Mouse (Mus musculus) hindbrain, embryonic 11.5 days (tissue): ENCODE data around the gene Olfr1373. TPM values are rescaled to one million over a fixed set of nuclear protein-coding genes. Genes with fewer than 3 reads are reported as not detected.

Experiments
- ATAC-seq: fragments of 200-750 bp; cut with Nextera tagmentation; 2 replicates; pipeline ENCODE4 v1.8.0; 2017; ENCODE audit warnings: mild to moderate bottlenecking, moderate TSS enrichment, moderate library complexity; ENCODE audit not compliant: low FRiP score
- DNase-seq: peaks from one replicate; pipeline ENCODE4 v3.0.0-alpha.2; 2015; ENCODE audit warnings: low spot score
- H3K27ac ChIP-seq: fragments of 300-500 bp; sonication (generic); 2 replicates; pipeline ENCODE4 v1.5.1; 2014; ENCODE audit warnings: mild to moderate bottlenecking, low read depth, low read length
- H3K27me3 ChIP-seq: fragments of 300-500 bp; sonication (generic); 2 replicates; pipeline ENCODE4 v1.6.1; 2014; ENCODE audit warnings: mild to moderate bottlenecking, low read length, moderate library complexity, mixed read lengths; ENCODE audit not compliant: control insufficient read depth, insufficient read depth
- H3K36me3 ChIP-seq: fragments of 300-500 bp; sonication (generic); 2 replicates; pipeline ENCODE4 v1.6.1; 2014; ENCODE audit warnings: mild to moderate bottlenecking, low read length, moderate library complexity, mixed read lengths; ENCODE audit not compliant: control insufficient read depth, insufficient read depth
- H3K4me1 ChIP-seq: fragments of 300-500 bp; sonication (generic); replicated peaks from 2 replicates; pipeline ENCODE4 v1.6.1; 2014; ENCODE audit warnings: low read length, mixed read lengths; ENCODE audit not compliant: control insufficient read depth, insufficient read depth
- H3K4me2 ChIP-seq: fragments of 300-500 bp; sonication (generic); replicated peaks from 2 replicates; pipeline ENCODE4 v1.6.1; 2014; ENCODE audit warnings: mild to moderate bottlenecking, low read depth, low read length
- H3K4me3 ChIP-seq: fragments of 300-500 bp; sonication (generic); 2 replicates; pipeline ENCODE4 v1.5.1; 2014; ENCODE audit warnings: low read depth, low read length
- H3K9ac ChIP-seq: fragments of 300-500 bp; sonication (generic); 2 replicates; pipeline ENCODE4 v1.6.1; 2014; ENCODE audit warnings: low read depth, low read length
- H3K9me3 ChIP-seq: fragments of 300-500 bp; sonication (generic); 2 replicates; pipeline ENCODE4 v1.6.1; 2016; ENCODE audit warnings: low read length; ENCODE audit not compliant: control insufficient read depth
- WGBS: fragments of 180-500 bp; shearing (Covaris S2); extraction: QIAGEN DNeasy Blood & Tissue Kit; methylation state at CpG from one replicate; pipeline ENCODE4 v1.1.7; 2014; 5-methylcytosine and 5-hydroxymethylcytosine counted together
- polyA plus RNA-seq: library from polyadenylated mRNA; unstranded; fragments of >200 nt; fragmentation: Nextera tagmentation; extraction: Ambion mirVana; gene quantifications from 2 replicates; pipeline ENCODE4 v1.2.1, GENCODE M21; 2014

Gene Olfr1373
- polyA plus RNA-seq, 1 experiment from 2014 or later: not detected

GRCm38 (mm10) chr11:52099771-52100219 is 45.5 kb downstream of the Olfr1373 start:
- Histone ChIP-seq H3K9me3 (no peaks in the 10 kb centered on the region), H3K4me1 (peaks cover 4% of the 10 kb centered on the region), H3K27ac (no peak overlapping the region), H3K36me3 (no peaks in the 10 kb centered on the region), H3K27me3 (no peaks in the 10 kb centered on the region), H3K4me3 (peak overlapping the region; percentile 81), H3K4me2 (peak overlapping the region; percentile 71), H3K9ac (peak overlapping the region; percentile 99)
- 8% methylated on average over 7 of the region's 7 CpGs for WGBS
- ATAC-seq: no peak
- DNase-seq: no peak

- WGBS: under 1% methylated on average over 60 of the region's 72 CpGs
- H3K9me3 ChIP-seq: no peaks in the 10 kb centered on the region
- peak overlapping the region; percentile 81 for H3K4me3 ChIP-seq
- no peaks in the 10 kb centered on the region for H3K36me3 ChIP-seq
- peak overlapping the region; percentile 98 for H3K27ac ChIP-seq
- DNase-seq (peak; percentile 92), ATAC-seq (peak; percentile 91)
- H3K27me3 ChIP-seq: no peaks in the 10 kb centered on the region
- H3K4me2 ChIP-seq: peak overlapping the region; percentile 71
- peaks cover 4% of the 10 kb centered on the region for H3K4me1 ChIP-seq
- peak overlapping the region; percentile 99 for H3K9ac ChIP-seq
These were observed 46.1 kb downstream of the Olfr1373 start for GRCm38 (mm10) chr11:52099031-52099761.

GRCm38 (mm10) chr11:52098398-52098946 is 46.9 kb downstream of the Olfr1373 start, which contains the start of gene Ppp2ca:
Gene Ppp2ca, plus strand, starts transcription at chr11:52098681.
- DNase-seq: peak; percentile 99
- no peaks in the 10 kb centered on the region for H3K9me3 ChIP-seq
- peak within 1 kb of the TSS; percentile 71 for H3K4me2 ChIP-seq
- H3K4me1 ChIP-seq: peaks cover 4% of the 10 kb centered on the region
- no peaks in the 10 kb centered on the region for H3K27me3 ChIP-seq
- peak; percentile 98 for ATAC-seq
- H3K27ac ChIP-seq: peak within 1 kb of the TSS; percentile 98
- H3K9ac ChIP-seq: peak within 1 kb of the TSS; percentile 99
- peak within 1 kb of the TSS; percentile 81 for H3K4me3 ChIP-seq
- under 1% methylated on average over 35 of the region's 53 CpGs for WGBS
- no peaks in the 10 kb centered on the region for H3K36me3 ChIP-seq

- 82% methylated on average over 2 of the region's 2 CpGs for WGBS
These were observed 47.7 kb downstream of the Olfr1373 start for GRCm38 (mm10) chr11:52097596-52097995.

GRCm38 (mm10) chr11:52097016-52097415 is 48.3 kb downstream of the Olfr1373 start:
- H3K4me2 ChIP-seq: no peak overlapping the region
- WGBS: 81% methylated on average over 3 of the region's 3 CpGs
- no peak overlapping the region for H3K9ac ChIP-seq
- no peak overlapping the region for H3K27ac ChIP-seq
- no peaks in the 10 kb centered on the region for H3K27me3 ChIP-seq
- no peaks in the 10 kb centered on the region for H3K36me3 ChIP-seq
- no peaks in the 10 kb centered on the region for H3K9me3 ChIP-seq
- DNase-seq: no peak
- no peak overlapping the region for H3K4me3 ChIP-seq
- no peak for ATAC-seq
- H3K4me1 ChIP-seq: peaks cover 4% of the 10 kb centered on the region

More at GRCm38 (mm10) chr11:52097596-52097995, 47.7 kb downstream of the Olfr1373 start:
- peak overlapping the region; percentile 64 for H3K9ac ChIP-seq
- H3K36me3 ChIP-seq: no peaks in the 10 kb centered on the region
- H3K4me2 ChIP-seq: peak overlapping the region; percentile 71; the same call in 1 of the 2 replicates
- ATAC-seq (no peak), DNase-seq (no peak)
- H3K4me3 ChIP-seq: no peak overlapping the region
- H3K27ac ChIP-seq: peak overlapping the region; percentile 98; the same call in 1 of the 2 replicates
- H3K4me1 ChIP-seq: peaks cover 4% of the 10 kb centered on the region
- no peaks in the 10 kb centered on the region for H3K9me3 ChIP-seq
- H3K27me3 ChIP-seq: no peaks in the 10 kb centered on the region

Other genes starting within 250 kb of the Olfr1373 start
- 111 and 134 TPM in 2 replicates for gene Cdkn2aipnl, start 177.9 kb downstream of the Olfr1373 start, polyA plus RNA-seq
- gene Ube2b, start 144.8 kb downstream of the Olfr1373 start, polyA plus RNA-seq: 193 and 205 TPM in 2 replicates
- 12.0 and 15.9 TPM in 2 replicates for gene Cdkl3, start 141.3 kb downstream of the Olfr1373 start, polyA plus RNA-seq
- 128 and 136 TPM in 2 replicates for gene Ppp2ca, start 46.8 kb downstream of the Olfr1373 start, polyA plus RNA-seq
- gene Olfr1371, start 68.5 kb upstream of the Olfr1373 start, polyA plus RNA-seq: not detected in 2 replicates
- 1,030 and 1,116 TPM in 2 replicates for gene Skp1a, start 86.5 kb upstream of the Olfr1373 start, polyA plus RNA-seq
- gene Tcf7, start 137.5 kb upstream of the Olfr1373 start, polyA plus RNA-seq: 6.9 and 7.7 TPM in 2 replicates
- gene Vdac1, start 215.3 kb upstream of the Olfr1373 start, polyA plus RNA-seq: 205 and 221 TPM in 2 replicates